Mouse (Mus musculus): ENCODE measurements around the gene Msh3. TPM values are rescaled to one million over a fixed set of nuclear protein-coding genes. Genes with fewer than 3 reads are reported as not detected.
"Not testable (repeated sequence)": the region's sequence is repeated elsewhere in the genome, so short reads cannot be mapped to it uniquely, and the experiment has no call there.

The Msh3 gene
- total RNA-seq, 4 experiments from 2014 or later = 8.3 to 9.6 (median 9.1) TPM

- no peak for DNase-seq (ENCODE audit: low spot score in 2 of 2)
Measured at GRCm38 (mm10) chr13:92252331-92252730, 102.5 kb downstream of the Msh3 start.

- DNase-seq (ENCODE audit: low spot score in 2 of 2) = no peak
Measured at GRCm38 (mm10) chr13:92247576-92247975, 107.2 kb downstream of the Msh3 start.

- no peak for DNase-seq (ENCODE audit: low spot score in 2 of 2)
Measured at GRCm38 (mm10) chr13:92246966-92247365, 107.8 kb downstream of the Msh3 start.

GRCm38 (mm10) chr13:92244731-92245130 is 110.1 kb downstream of the Msh3 start:
- no peak for DNase-seq (ENCODE audit: low spot score in 2 of 2)

- no peak for DNase-seq (ENCODE audit: low spot score in 2 of 2)
Measured at GRCm38 (mm10) chr13:92241426-92241825, 113.4 kb downstream of the Msh3 start.

GRCm38 (mm10) chr13:92237887-92238286 is 116.9 kb downstream of the Msh3 start:
- no peak for DNase-seq (ENCODE audit: low spot score in 2 of 2)

- DNase-seq (ENCODE audit: low spot score in 2 of 2) = no peak
Measured at GRCm38 (mm10) chr13:92237016-92237415, 117.8 kb downstream of the Msh3 start.

GRCm38 (mm10) chr13:92232076-92232938 is 122.5 kb downstream of the Msh3 start:
- no peak for DNase-seq (ENCODE audit: low spot score in 2 of 2)

- DNase-seq (ENCODE audit: low spot score in 2 of 2) = no peak
Measured at GRCm38 (mm10) chr13:92228037-92228436, 126.8 kb downstream of the Msh3 start.

GRCm38 (mm10) chr13:92223567-92223966 is 131.2 kb downstream of the Msh3 start:
- no peak for DNase-seq (ENCODE audit: low spot score in 2 of 2)

GRCm38 (mm10) chr13:92222763-92223162 is 132.0 kb downstream of the Msh3 start:
- no peak for DNase-seq (ENCODE audit: low spot score in 2 of 2)

GRCm38 (mm10) chr13:92219774-92220173 is 135.0 kb downstream of the Msh3 start:
- no peak for DNase-seq (ENCODE audit: low spot score in 2 of 2)

GRCm38 (mm10) chr13:92217216-92217615 is 137.6 kb downstream of the Msh3 start:
- no peak for DNase-seq (ENCODE audit: low spot score in 2 of 2)

- DNase-seq (ENCODE audit: low spot score in 2 of 2) = no peak
Measured at GRCm38 (mm10) chr13:92196860-92197259, 157.9 kb downstream of the Msh3 start.

GRCm38 (mm10) chr13:92193806-92194205 is 161.0 kb downstream of the Msh3 start:
- DNase-seq (ENCODE audit: low spot score in 2 of 2) = not testable (repeated sequence)

GRCm38 (mm10) chr13:92172686-92173085 is 182.1 kb downstream of the Msh3 start:
- not testable (repeated sequence) for DNase-seq (ENCODE audit: low spot score in 2 of 2)

Other genes with a start within 250 kb of the Msh3 start
- gene Rasgrf2, start 223.3 kb downstream of the Msh3 start, total RNA-seq (2022) = 1 to 10 TPM; 3.9 to 8.8 (median 5.3) TPM
- gene Gm20379, start 49.0 kb downstream of the Msh3 start, total RNA-seq (2022) = not detected
- gene Dhfr, start 277 bp downstream of the Msh3 start, total RNA-seq (2022) = under 1 TPM; 0.56 to 0.99 (median 0.70) TPM
- gene Ankrd34b, start 70.9 kb upstream of the Msh3 start, total RNA-seq (2022) = not detected
- gene Fam151b, start 129.0 kb upstream of the Msh3 start, total RNA-seq (2022) = 1 to 10 TPM; 1.7 to 3.2 (median 2.5) TPM
- gene Zfyve16, start 175.9 kb upstream of the Msh3 start, total RNA-seq (2022) = 1 to 10 TPM; 6.9 to 7.9 (median 7.1) TPM
- gene Spz1, start 221.2 kb upstream of the Msh3 start, total RNA-seq (2022) = not detected